Mouse (Mus musculus) heart, postnatal 0 days (tissue): ENCODE results near the gene Sufu. TPM values are rescaled to one million over a fixed set of nuclear protein-coding genes. Genes with fewer than 3 reads are reported as not detected.

Experiments used
- ATAC-seq: fragments of 200-750 bp; cut with Nextera tagmentation; 2 replicates; pipeline ENCODE4 v1.8.0; 2017; ENCODE audit warnings: low read depth, moderate number of reproducible peaks, moderate library complexity; ENCODE audit not compliant: insufficient read depth
- DNase-seq: peaks from one replicate; pipeline ENCODE4 v3.0.0-alpha.2; 2016; ENCODE audit warnings: low spot score
- H3K27ac ChIP-seq: fragments of 300-500 bp; sonication (generic); 2 replicates; pipeline ENCODE4 v1.5.1; 2014; ENCODE audit warnings: low read depth, mild to moderate bottlenecking
- H3K27me3 ChIP-seq: fragments of 300-500 bp; sonication (generic); 2 replicates; pipeline ENCODE4 v1.6.1; 2014; ENCODE audit warnings: low read length, mixed read lengths; ENCODE audit not compliant: control insufficient read depth, insufficient read depth
- H3K36me3 ChIP-seq: fragments of 300-500 bp; sonication (generic); replicated peaks from 2 replicates; pipeline ENCODE4 v1.6.1; 2014; ENCODE audit warnings: low read length, mixed read lengths; ENCODE audit not compliant: control insufficient read depth, insufficient read depth
- H3K4me1 ChIP-seq: fragments of 300-500 bp; sonication (generic); 2 replicates; pipeline ENCODE4 v1.6.1; 2014; ENCODE audit warnings: antibody characterized with exemption; ENCODE audit not compliant: control insufficient read depth, insufficient read depth
- H3K4me2 ChIP-seq: fragments of 300-500 bp; sonication (generic); 2 replicates; pipeline ENCODE4 v1.6.1; 2014; ENCODE audit warnings: low read depth, mild to moderate bottlenecking, low read length, moderate library complexity
- H3K4me3 ChIP-seq: fragments of 300-500 bp; sonication (generic); 2 replicates; pipeline ENCODE4 v1.5.1; 2014; ENCODE audit warnings: low read depth, low read length
- H3K9ac ChIP-seq: fragments of 300-500 bp; sonication (generic); replicated peaks from 2 replicates; pipeline ENCODE4 v1.6.1; 2014; ENCODE audit warnings: low read depth, low read length, mixed read lengths
- H3K9me3 ChIP-seq: fragments of 300-500 bp; sonication (generic); replicated peaks from 2 replicates; pipeline ENCODE4 v1.6.1; 2016; ENCODE audit warnings: low read length; ENCODE audit not compliant: control insufficient read depth
- CTCF ChIP-seq: IDR thresholded peaks from 2 replicates; pipeline ENCODE4 v1.5.1; 2016; ENCODE audit warnings: antibody characterized with exemption, control low read depth, low read depth
- EP300 ChIP-seq: IDR thresholded peaks from 2 replicates; pipeline ENCODE4 v1.6.1; 2016; ENCODE audit warnings: antibody characterized with exemption, low read depth
- WGBS: fragments of 180-500 bp; shearing (Covaris S2); extraction: QIAGEN DNeasy Blood & Tissue Kit; methylation state at CpG from one replicate; pipeline ENCODE4 v1.1.7; 2014; 5-methylcytosine and 5-hydroxymethylcytosine counted together
- polyA plus RNA-seq: library from polyadenylated mRNA; unstranded; fragments of >200 nt; fragmentation: Nextera tagmentation; extraction: Ambion mirVana; gene quantifications from 2 replicates; pipeline ENCODE4 v1.2.1, GENCODE M21; 2015
- total RNA-seq: library from RNA; depleted of rRNA; stranded (reverse); fragments of >200 nt; gene quantifications from 2 replicates; pipeline ENCODE4 v1.2.3, GENCODE M21; 2014; ENCODE audit warnings: low replicate concordance; rRNA removed

Sufu gene
- total RNA-seq, result 10.4 and 11.0 TPM in 2 replicates
- 9.2 and 9.5 TPM in 2 replicates for polyA plus RNA-seq

- peaks cover 11% of the 10 kb centered on the region for H3K36me3 ChIP-seq
- peak within 1 kb of the TSS; percentile 59 for H3K27ac ChIP-seq
- peak within 1 kb of the TSS; percentile 68 for H3K9ac ChIP-seq
- H3K4me3 ChIP-seq, result peak within 1 kb of the TSS; percentile 86
- peaks cover 25% of the 10 kb centered on the region for H3K4me1 ChIP-seq
- H3K27me3 ChIP-seq, result no peaks in the 10 kb centered on the region
- DNase-seq (peak; percentile 98), ATAC-seq (peak; percentile 84)
- peak within 1 kb of the TSS; percentile 95 for H3K4me2 ChIP-seq
- WGBS, result under 1% methylated on average over 57 of the region's 57 CpGs
- H3K9me3 ChIP-seq, result no peaks in the 10 kb centered on the region
- no peak for TF ChIP-seq EP300
- peak; percentile 93 for TF ChIP-seq CTCF
Measured at GRCm38 (mm10) chr19:46396686-46397435, at the start of gene Sufu. TSS of gene Sufu (plus strand) at chr19:46396896.

GRCm38 (mm10) chr19:46347146-46347545 lies 49.5 kb upstream of the Sufu start:
- DNase-seq, result no peak
- H3K36me3 ChIP-seq, result no peaks in the 10 kb centered on the region
- no peak overlapping the region for H3K27ac ChIP-seq
- no peaks in the 10 kb centered on the region; the same call in 1 of the 2 replicates for H3K4me1 ChIP-seq
- H3K4me2 ChIP-seq, result no peak overlapping the region
- no peak for TF ChIP-seq CTCF
- TF ChIP-seq EP300, result no peak
- H3K9ac ChIP-seq, result no peak overlapping the region
- WGBS, result 100% methylated on average over 1 of the region's 1 CpGs
- no peak overlapping the region for H3K4me3 ChIP-seq
- ATAC-seq, result no peak
- H3K27me3 ChIP-seq, result no peaks in the 10 kb centered on the region
- no peaks in the 10 kb centered on the region for H3K9me3 ChIP-seq

GRCm38 (mm10) chr19:46347936-46348668 lies 48.6 kb upstream of the Sufu start:
- no peaks in the 10 kb centered on the region for H3K9me3 ChIP-seq
- peak overlapping the region; percentile 43 for H3K9ac ChIP-seq
- ATAC-seq (peak; percentile 15; the same call in 1 of the 2 replicates), DNase-seq (no peak)
- H3K4me3 ChIP-seq, result peak overlapping the region; percentile 60
- peak overlapping the region; percentile 81 for H3K4me2 ChIP-seq
- H3K4me1 ChIP-seq, result no peaks in the 10 kb centered on the region; the same call in 1 of the 2 replicates
- WGBS, result 27% methylated on average over 14 of the region's 14 CpGs
- no peaks in the 10 kb centered on the region for H3K27me3 ChIP-seq
- TF ChIP-seq EP300 (no peak), CTCF (no peak)
- no peaks in the 10 kb centered on the region for H3K36me3 ChIP-seq
- peak overlapping the region; percentile 58 for H3K27ac ChIP-seq

- H3K27me3 ChIP-seq, result no peaks in the 10 kb centered on the region
- H3K9me3 ChIP-seq, result no peaks in the 10 kb centered on the region
- ATAC-seq, result peak; percentile 85
Measured at GRCm38 (mm10) chr19:46348761-46349458, 47.8 kb upstream of the Sufu start.

GRCm38 (mm10) chr19:46349550-46349949 lies 47.1 kb upstream of the Sufu start:
- ATAC-seq, result no peak
- Histone ChIP-seq H3K9me3 (no peaks in the 10 kb centered on the region), H3K36me3 (no peaks in the 10 kb centered on the region), H3K4me1 (no peaks in the 10 kb centered on the region; the same call in 1 of the 2 replicates), H3K4me2 (peak overlapping the region; percentile 81), H3K9ac (no peak overlapping the region; the same call in 1 of the 2 replicates), H3K4me3 (peak overlapping the region; percentile 60), H3K27me3 (no peaks in the 10 kb centered on the region), H3K27ac (no peak overlapping the region)
- TF ChIP-seq CTCF, result no peak
- no peak for TF ChIP-seq EP300
- WGBS, result 33% methylated on average over 6 of the region's 6 CpGs
- DNase-seq, result no peak

More at GRCm38 (mm10) chr19:46348761-46349458, 47.8 kb upstream of the Sufu start:
- Histone ChIP-seq H3K36me3 (no peaks in the 10 kb centered on the region), H3K9ac (peak overlapping the region; percentile 43), H3K27ac (peak overlapping the region; percentile 58), H3K4me1 (no peaks in the 10 kb centered on the region; the same call in 1 of the 2 replicates), H3K4me2 (peak overlapping the region; percentile 81), H3K4me3 (peak overlapping the region; percentile 60)
- peak; percentile 23 for DNase-seq
- under 1% methylated on average over 67 of the region's 78 CpGs for WGBS
- no peak for TF ChIP-seq CTCF
- no peak for TF ChIP-seq EP300
